Mouse (Mus musculus) megakaryocyte, embryonic 14.5 days (primary cell): ENCODE measurements at regions not wholly inside any gene's neighbourhood (a gene's known extent, or its start where the extent isn't known, plus 50 kb on each side); places are given as distances from the start of the nearest gene placed in this dataset.

Experiments
- FLI1 ChIP-seq: IDR thresholded peaks from 2 replicates; pipeline ENCODE4 v1.6.1; 2012; ENCODE audit warnings: low read length, inconsistent platforms, mixed read lengths
- GATA1 ChIP-seq: IDR thresholded peaks from 3 replicates; pipeline ENCODE4 v1.6.1; 2012; ENCODE audit warnings: mixed read lengths, low read length, inconsistent platforms, borderline replicate concordance

- no peak for TF ChIP-seq GATA1
- no peak for TF ChIP-seq FLI1
Measured at GRCm38 (mm10) chr11:21037267-21037906, 53.7 kb upstream of the Peli1 start.
